8 mouse cellular contexts compared by ENCODE assay signal in genomic region chr1:47809508-47809907, GRCm38 (mm10).
DNase-seq lines count a peak whose midpoint lies in the region; ATAC-seq and TF ChIP-seq lines count a peak whose summit lies in the region.

No protein-coding gene starts in this region.

- H3K4me3 ChIP-seq in forebrain, postnatal 0 days (ENCODE audit: low read depth, low read length) = no peak overlapping the region
- H3K4me3 ChIP-seq in forebrain, embryonic 10.5 days = no peak overlapping the region
- H3K4me3 ChIP-seq in liver, postnatal 0 days (ENCODE audit: low read depth, low read length) = no peak overlapping the region

- no peak overlapping the region for H3K4me2 ChIP-seq in forebrain, postnatal 0 days (ENCODE audit: low read depth)
- no peak overlapping the region for H3K4me2 ChIP-seq in liver, postnatal 0 days (ENCODE audit: low read depth, low read length)

- no peak overlapping the region for H3K9ac ChIP-seq in forebrain, postnatal 0 days
- H3K9ac ChIP-seq in liver, postnatal 0 days (replicated peaks) = no peak overlapping the region

- H3K9me3 ChIP-seq in forebrain, postnatal 0 days (ENCODE audit: low read length) = no peaks in the 10 kb centered on the region
- no peaks in the 10 kb centered on the region for H3K9me3 ChIP-seq in forebrain, embryonic 10.5 days
- no peaks in the 10 kb centered on the region for H3K9me3 ChIP-seq in liver, postnatal 0 days (ENCODE audit: low read length)

- DNase-seq in forebrain, postnatal 0 days = peak; percentile 75
- no peak for DNase-seq in forebrain, embryonic 10.5 days (ENCODE audit: extremely low spot score, low spot score)
- no peak for DNase-seq in liver, postnatal 0 days
- no peak for DNase-seq in liver
- DNase-seq in brain, embryonic 14.5 days (ENCODE audit: low read depth) = peak; percentile 82
- DNase-seq in lung, postnatal 36 days = peak; percentile 6
- no peak for DNase-seq in spleen, postnatal 14 days (ENCODE audit: low spot score in 2 of 2)
- DNase-seq in thymus, postnatal 10 days (ENCODE audit: low spot score in 2 of 2) = no peak

- TF ChIP-seq POLR2A in brain, embryonic 14.5 days (IDR thresholded peaks at IDR 0.05; ENCODE audit: borderline replicate concordance, extremely low read depth, insufficient read depth, insufficient read length, poor library complexity, severe bottlenecking) = no peak

- TF ChIP-seq EP300 in liver, postnatal 0 days (IDR thresholded peaks at IDR 0.05; ENCODE audit: low read depth) = no peak

- no peaks in the 10 kb centered on the region for H3K36me3 ChIP-seq in forebrain, postnatal 0 days (ENCODE audit: insufficient read depth)
- no peaks in the 10 kb centered on the region for H3K36me3 ChIP-seq in forebrain, embryonic 10.5 days (replicated peaks)
- H3K36me3 ChIP-seq in liver, postnatal 0 days (replicated peaks; ENCODE audit: insufficient read depth, low read length) = no peaks in the 10 kb centered on the region

- no peak for ATAC-seq in forebrain, postnatal 0 days
- ATAC-seq in liver, postnatal 0 days = no peak

- WGBS in forebrain, postnatal 0 days = 31% methylated on average over 7 of the region's 7 CpGs
- 41% methylated on average over 7 of the region's 7 CpGs for WGBS in forebrain, embryonic 10.5 days
- WGBS in liver, postnatal 0 days (ENCODE audit: insufficient replicate concordance) = 34% methylated on average over 7 of the region's 7 CpGs

- H3K4me1 ChIP-seq in forebrain, postnatal 0 days (ENCODE audit: insufficient read depth) = no peaks in the 10 kb centered on the region
- no peaks in the 10 kb centered on the region for H3K4me1 ChIP-seq in forebrain, embryonic 10.5 days
- H3K4me1 ChIP-seq in liver, postnatal 0 days (ENCODE audit: insufficient read depth) = no peaks in the 10 kb centered on the region

- H3K27ac ChIP-seq in forebrain, postnatal 0 days (ENCODE audit: low read depth, low read length) = no peak overlapping the region
- H3K27ac ChIP-seq in forebrain, embryonic 10.5 days = no peak overlapping the region
- H3K27ac ChIP-seq in liver, postnatal 0 days (ENCODE audit: low read depth) = no peak overlapping the region

- TF ChIP-seq CTCF in forebrain, postnatal 0 days (IDR thresholded peaks at IDR 0.05; ENCODE audit: low read depth) = peak; percentile 67
- TF ChIP-seq CTCF in liver, postnatal 0 days (IDR thresholded peaks at IDR 0.05; ENCODE audit: low read depth) = peak; percentile 49
- no peak for TF ChIP-seq CTCF in brain, embryonic 14.5 days (IDR thresholded peaks at IDR 0.05; ENCODE audit: borderline replicate concordance, extremely low read depth, insufficient read depth, insufficient read length)

- no peaks in the 10 kb centered on the region for H3K27me3 ChIP-seq in forebrain, postnatal 0 days (ENCODE audit: insufficient read depth, low read length)
- no peaks in the 10 kb centered on the region for H3K27me3 ChIP-seq in forebrain, embryonic 10.5 days (ENCODE audit: poor library complexity, severe bottlenecking)
- no peaks in the 10 kb centered on the region for H3K27me3 ChIP-seq in liver, postnatal 0 days (ENCODE audit: insufficient read depth, low read length)

Comparison
In these comparisons a context has a peak if more than half of its experiments do, and no peak if none do; other contexts are left out.
1. DNase-seq: peak in forebrain, postnatal 0 days (single experiment), brain, embryonic 14.5 days (single experiment) and lung, postnatal 36 days (single experiment); none in forebrain, embryonic 10.5 days (single experiment), liver, postnatal 0 days (single experiment), liver (single experiment), spleen, postnatal 14 days (0 of 2) and thymus, postnatal 10 days (0 of 2).